Mouse (Mus musculus) spleen, adult 2 months (tissue): ENCODE measurements around the gene Matk.

Source experiments
- CTCF ChIP-seq: fragments of 200-500 bp; IDR thresholded peaks from 2 replicates; pipeline ENCODE4 v1.5.1; 2011; ENCODE audit warnings: mild to moderate bottlenecking, inconsistent platforms; ENCODE audit not compliant: insufficient read depth, insufficient read length, insufficient replicate concordance; ENCODE audit errors: extremely low read depth
- POLR2A ChIP-seq: fragments of 200-500 bp; IDR thresholded peaks from 2 replicates; pipeline ENCODE4 v1.6.1; 2011; ENCODE audit warnings: low read depth, low read length, inconsistent platforms

DNA sequence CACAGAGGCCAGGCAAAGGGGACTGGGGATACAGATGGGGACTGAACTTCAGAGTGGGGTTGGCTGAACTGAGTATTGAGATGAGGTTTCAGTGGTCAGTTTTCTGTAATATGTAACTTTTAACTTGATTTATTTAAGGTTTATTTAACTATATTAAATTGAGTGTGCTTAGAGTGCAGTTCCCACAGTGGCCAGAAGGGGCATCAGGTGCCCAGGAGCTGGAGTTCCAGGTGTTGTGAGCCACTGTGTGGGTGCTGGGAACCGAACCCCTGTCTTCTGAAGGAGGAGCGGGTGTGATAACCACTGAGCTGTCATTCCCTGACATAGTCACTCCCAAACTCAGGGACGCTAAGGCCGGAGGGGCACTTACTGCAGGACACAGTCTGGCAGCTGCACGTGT is 42.6 kb upstream of the Matk start:
- TF ChIP-seq CTCF (0 out of 2 replicates have a peak, but pooled peaks have one; percentile 16), POLR2A (no peak)
